Mouse (Mus musculus) midbrain, embryonic 13.5 days (tissue): ENCODE measurements around the gene Ankrd35. TPM values are rescaled to one million over a fixed set of nuclear protein-coding genes. Genes with fewer than 3 reads are reported as not detected.

ENCODE experiments used
- ATAC-seq: fragments of 200-750 bp; cut with Nextera tagmentation; 2 replicates; pipeline ENCODE4 v1.8.0; 2017; ENCODE audit warnings: mild to moderate bottlenecking, moderate TSS enrichment, moderate library complexity
- H3K27ac ChIP-seq: fragments of 300-500 bp; sonication (generic); 2 replicates; pipeline ENCODE4 v1.5.1; 2015; ENCODE audit warnings: inconsistent platforms, mild to moderate bottlenecking, moderate library complexity
- H3K27me3 ChIP-seq: fragments of 300-500 bp; sonication (generic); 2 replicates; pipeline ENCODE4 v1.6.1; 2015; ENCODE audit warnings: mild to moderate bottlenecking, inconsistent platforms
- H3K36me3 ChIP-seq: fragments of 300-500 bp; sonication (generic); 2 replicates; pipeline ENCODE4 v1.6.1; 2015; ENCODE audit warnings: mild to moderate bottlenecking, inconsistent platforms
- H3K4me1 ChIP-seq: fragments of 300-500 bp; sonication (generic); replicated peaks from 2 replicates; pipeline ENCODE4 v1.6.1; 2015; ENCODE audit warnings: inconsistent platforms
- H3K4me2 ChIP-seq: fragments of 300-500 bp; sonication (generic); replicated peaks from 2 replicates; pipeline ENCODE4 v1.6.1; 2015; ENCODE audit warnings: moderate library complexity, mild to moderate bottlenecking, inconsistent platforms
- H3K4me3 ChIP-seq: fragments of 300-500 bp; sonication (generic); replicated peaks from 2 replicates; pipeline ENCODE4 v1.5.1; 2015; ENCODE audit warnings: mild to moderate bottlenecking, inconsistent platforms
- H3K9ac ChIP-seq: fragments of 300-500 bp; sonication (generic); replicated peaks from 2 replicates; pipeline ENCODE4 v1.6.1; 2015; ENCODE audit warnings: mild to moderate bottlenecking, inconsistent platforms
- H3K9me3 ChIP-seq: fragments of 300-500 bp; sonication (generic); 2 replicates; pipeline ENCODE4 v1.6.1; 2016; ENCODE audit warnings: mild to moderate bottlenecking, inconsistent platforms
- WGBS: fragments of 180-500 bp; shearing (Covaris S2); methylation state at CpG from one replicate; pipeline ENCODE4 v1.1.7; 2015; 5-methylcytosine and 5-hydroxymethylcytosine counted together
- polyA plus RNA-seq: library from polyadenylated mRNA; unstranded; fragments of >200 nt; fragmentation: Nextera tagmentation; extraction: Ambion mirVana; gene quantifications from 2 replicates; pipeline ENCODE4 v1.2.1, GENCODE M21; 2015

Ankrd35 gene
- 0.58 and 0.59 TPM in 2 replicates for polyA plus RNA-seq

GRCm38 (mm10) chr3:96669727-96670468 is at the start of gene Ankrd35:
Ankrd35 (plus strand) TSS chr3:96670131.
- Histone ChIP-seq H3K27me3 (peaks cover 14% of the 10 kb centered on the region), H3K4me1 (peaks cover 9% of the 10 kb centered on the region; the same call in 1 of the 2 replicates), H3K4me3 (peak within 1 kb of the TSS; percentile 46), H3K9ac (peak within 1 kb of the TSS; percentile 52; the same call in 1 of the 2 replicates), H3K9me3 (no peaks in the 10 kb centered on the region), H3K4me2 (peak within 1 kb of the TSS; percentile 68), H3K36me3 (no peaks in the 10 kb centered on the region), H3K27ac (no peak within 1 kb of the TSS)
- WGBS = 5% methylated on average over 35 of the region's 35 CpGs
- peak; percentile 95 for ATAC-seq

GRCm38 (mm10) chr3:96623201-96623600 is 46.7 kb upstream of the Ankrd35 start:
- Histone ChIP-seq H3K27me3 (no peaks in the 10 kb centered on the region), H3K27ac (no peak overlapping the region), H3K4me2 (no peak overlapping the region), H3K9ac (no peak overlapping the region), H3K36me3 (peaks cover 66% of the 10 kb centered on the region), H3K4me1 (no peaks in the 10 kb centered on the region), H3K4me3 (no peak overlapping the region), H3K9me3 (no peaks in the 10 kb centered on the region)
- 92% methylated on average over 4 of the region's 4 CpGs for WGBS
- ATAC-seq = no peak

DNA sequence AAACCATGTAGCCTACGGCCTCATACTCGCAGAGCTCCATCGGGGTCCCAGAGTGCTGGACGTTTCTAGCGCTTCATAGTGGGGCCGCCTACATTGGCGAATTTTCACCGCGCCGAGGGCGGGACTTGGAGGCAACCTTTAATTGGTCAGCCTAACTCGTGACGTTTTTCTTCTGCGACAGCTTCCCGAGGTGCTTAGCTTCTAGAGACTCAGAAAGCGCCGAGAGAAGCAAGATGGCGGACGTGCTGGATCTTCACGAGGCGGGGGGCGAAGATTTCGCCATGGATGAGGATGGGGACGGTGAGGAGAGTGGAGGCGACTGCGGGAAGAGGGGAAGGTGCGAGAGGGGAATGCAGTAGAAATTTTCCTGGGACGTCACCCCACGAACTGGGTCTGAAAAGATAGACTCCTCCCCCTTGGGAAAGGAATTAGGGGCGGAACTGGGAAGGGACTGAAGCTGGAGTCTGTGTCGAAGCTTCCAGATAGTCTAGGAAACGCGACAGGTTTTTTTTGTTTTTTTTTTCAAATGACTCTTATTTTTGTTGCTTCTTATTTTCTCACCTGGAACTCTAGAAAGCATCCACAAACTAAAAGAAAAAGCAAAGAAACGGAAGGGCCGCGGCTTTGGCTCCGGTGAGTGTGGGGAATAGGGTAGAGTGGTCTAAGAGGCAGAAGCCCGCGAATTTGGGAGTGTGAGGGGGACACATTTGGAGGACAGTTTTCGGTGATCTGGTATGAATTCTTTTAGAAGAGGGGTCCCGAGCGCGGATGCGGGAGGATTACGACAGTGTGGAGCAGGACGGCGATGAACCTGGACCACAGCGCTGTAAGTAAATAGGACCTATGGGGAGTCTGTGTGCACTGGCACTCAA is 40.0 kb upstream of the Ankrd35 start, which contains the start of gene Rbm8a:
Gene Rbm8a, plus strand, starts transcription at position 205 of the 872 bp plus-strand sequence.
- 2% methylated on average over 48 of the region's 48 CpGs for WGBS
- H3K4me3 ChIP-seq = peak within 1 kb of the TSS; percentile 76
- H3K4me1 ChIP-seq = peaks cover 23% of the 10 kb centered on the region
- peak within 1 kb of the TSS; percentile 78 for H3K9ac ChIP-seq
- H3K36me3 ChIP-seq = peaks cover 33% of the 10 kb centered on the region
- peak within 1 kb of the TSS; percentile 89 for H3K4me2 ChIP-seq
- ATAC-seq = peak; percentile 96
- H3K9me3 ChIP-seq = no peaks in the 10 kb centered on the region
- H3K27me3 ChIP-seq = no peaks in the 10 kb centered on the region
- H3K27ac ChIP-seq = peak within 1 kb of the TSS; percentile 79

DNA sequence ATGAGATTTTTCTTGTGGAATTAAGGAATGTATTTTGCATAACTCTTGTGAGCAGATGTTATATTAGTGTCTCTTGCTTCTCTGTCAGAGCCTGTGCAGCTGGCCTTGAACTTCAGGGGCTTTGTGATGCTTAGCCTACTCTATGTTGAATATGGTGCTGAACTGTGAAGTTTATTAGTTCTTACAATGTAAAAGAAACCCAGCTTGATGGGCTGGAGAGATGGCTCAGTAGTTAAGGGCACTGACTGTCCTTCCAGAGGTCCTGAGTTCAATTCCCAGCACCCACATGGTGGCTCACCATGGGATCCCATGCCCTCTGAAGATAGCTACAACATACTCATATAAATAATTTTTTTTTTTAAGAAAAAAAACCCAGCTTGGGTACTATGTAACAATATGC is 37.9 kb upstream of the Ankrd35 start:
- no peak overlapping the region for H3K9ac ChIP-seq
- no peaks in the 10 kb centered on the region for H3K27me3 ChIP-seq
- no peak overlapping the region for H3K27ac ChIP-seq
- peaks cover 22% of the 10 kb centered on the region for H3K36me3 ChIP-seq
- no peak for ATAC-seq
- no peaks in the 10 kb centered on the region for H3K9me3 ChIP-seq
- peaks cover 39% of the 10 kb centered on the region for H3K4me1 ChIP-seq
- no peak overlapping the region for H3K4me2 ChIP-seq
- H3K4me3 ChIP-seq = no peak overlapping the region

GRCm38 (mm10) chr3:96634015-96634414 is 35.9 kb upstream of the Ankrd35 start:
- ATAC-seq = no peak
- peaks cover 40% of the 10 kb centered on the region for H3K4me1 ChIP-seq
- whole genome bisulfite sequencing = 74% methylated on average over 1 of the region's 1 CpGs
- peaks cover 38% of the 10 kb centered on the region for H3K36me3 ChIP-seq
- no peak overlapping the region for H3K4me2 ChIP-seq
- H3K27ac ChIP-seq = no peak overlapping the region
- H3K4me3 ChIP-seq = no peak overlapping the region
- no peaks in the 10 kb centered on the region for H3K9me3 ChIP-seq
- H3K27me3 ChIP-seq = no peaks in the 10 kb centered on the region
- no peak overlapping the region for H3K9ac ChIP-seq

DNA sequence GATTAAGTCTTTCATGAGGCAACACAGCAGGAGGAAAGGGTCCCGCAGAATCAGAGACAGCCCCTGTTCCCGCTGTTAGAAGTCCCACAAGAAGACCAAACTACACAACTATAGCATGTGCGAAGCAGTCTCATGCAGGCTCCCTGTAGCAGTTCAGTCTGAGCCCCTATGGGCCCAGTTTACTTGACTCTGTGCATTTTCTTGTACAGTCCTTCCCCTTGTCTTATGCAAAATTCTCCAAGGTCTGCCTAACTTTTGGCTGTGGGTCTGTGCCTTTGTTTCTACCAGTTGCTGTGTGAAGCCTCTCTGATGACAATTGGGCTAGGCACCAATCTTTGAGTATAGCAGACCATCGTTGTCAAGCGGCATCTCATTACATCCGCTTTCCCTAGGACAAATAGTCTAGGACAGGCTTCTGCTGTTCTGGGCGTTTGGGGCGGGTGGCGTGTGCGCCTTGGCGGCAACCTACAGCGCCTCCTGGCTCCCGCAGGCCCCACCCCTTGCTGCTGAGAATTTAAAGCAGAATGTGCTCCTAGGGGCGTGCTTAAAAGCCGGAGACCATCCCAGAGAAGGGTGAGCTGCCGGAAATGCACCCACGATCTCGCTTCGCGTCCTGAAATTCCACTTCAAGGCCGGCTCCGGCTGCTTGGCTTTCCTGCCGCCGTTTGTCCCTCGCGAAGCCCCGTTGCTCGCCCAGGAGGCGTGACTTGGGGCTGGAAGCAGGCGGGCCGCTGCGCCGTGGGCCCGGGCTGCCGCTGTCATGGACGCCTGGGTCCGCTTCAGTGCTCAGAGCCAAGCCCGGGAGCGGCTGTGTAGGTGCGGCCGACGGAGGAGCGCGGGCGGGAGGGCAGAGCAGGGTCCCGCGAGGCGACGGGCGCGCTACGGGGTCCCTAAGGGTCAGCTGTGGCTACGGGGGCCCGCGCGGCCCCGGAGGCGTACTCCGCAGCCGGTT is 34.7 kb upstream of the Ankrd35 start, which contains the start of the genes Pex11b and Gm42957:
Gene Pex11b, plus strand, starts transcription at position 449 of the 952 bp plus-strand sequence.
Gene Gm42957, plus strand, starts transcription at position 547 of the 952 bp plus-strand sequence.
- Histone ChIP-seq H3K36me3 (peaks cover 48% of the 10 kb centered on the region), H3K27me3 (no peaks in the 10 kb centered on the region), H3K4me3 (peak within 1 kb of the TSS; percentile 95), H3K9me3 (no peaks in the 10 kb centered on the region), H3K4me1 (peaks cover 35% of the 10 kb centered on the region), H3K27ac (peak within 1 kb of the TSS; percentile 88), H3K4me2 (peak within 1 kb of the TSS; percentile 94), H3K9ac (peak within 1 kb of the TSS; percentile 95)
- peak; percentile 94 for ATAC-seq
- 2% methylated on average over 60 of the region's 60 CpGs for WGBS

DNA sequence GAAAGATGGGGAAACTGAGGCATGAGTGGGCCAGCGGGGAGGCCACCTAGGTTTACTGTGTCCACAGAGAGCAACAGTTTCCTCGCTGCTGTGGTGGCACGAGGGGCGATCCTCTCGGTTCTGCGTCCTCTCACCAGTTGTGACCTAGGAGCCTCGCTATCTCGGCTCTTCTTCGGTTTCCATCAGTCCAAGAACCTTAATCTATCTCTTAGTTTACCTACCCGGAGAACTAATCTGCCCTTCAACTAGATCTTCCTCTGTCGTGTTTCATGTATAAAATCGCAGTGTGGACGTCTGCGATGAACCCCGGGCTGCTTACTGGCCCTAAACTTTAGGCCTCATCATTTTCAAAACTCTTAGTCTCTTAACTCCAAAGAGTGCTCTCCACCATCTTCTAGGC is 34.0 kb upstream of the Ankrd35 start:
- ATAC-seq = no peak
- 11% methylated on average over 15 of the region's 15 CpGs for WGBS

GRCm38 (mm10) chr3:96636448-96636847 is 33.5 kb upstream of the Ankrd35 start:
- peaks cover 54% of the 10 kb centered on the region for H3K36me3 ChIP-seq
- 72% methylated on average over 11 of the region's 11 CpGs for WGBS

More for the DNA sequence above, 34.0 kb upstream of the Ankrd35 start:
- no peaks in the 10 kb centered on the region for H3K27me3 ChIP-seq
- peak overlapping the region; percentile 94 for H3K4me2 ChIP-seq
- peak overlapping the region; percentile 95 for H3K4me3 ChIP-seq
- H3K27ac ChIP-seq = peak overlapping the region; percentile 88
- H3K36me3 ChIP-seq = peaks cover 52% of the 10 kb centered on the region
- H3K9me3 ChIP-seq = no peaks in the 10 kb centered on the region
- H3K4me1 ChIP-seq = peaks cover 28% of the 10 kb centered on the region
- peak overlapping the region; percentile 95 for H3K9ac ChIP-seq

DNA sequence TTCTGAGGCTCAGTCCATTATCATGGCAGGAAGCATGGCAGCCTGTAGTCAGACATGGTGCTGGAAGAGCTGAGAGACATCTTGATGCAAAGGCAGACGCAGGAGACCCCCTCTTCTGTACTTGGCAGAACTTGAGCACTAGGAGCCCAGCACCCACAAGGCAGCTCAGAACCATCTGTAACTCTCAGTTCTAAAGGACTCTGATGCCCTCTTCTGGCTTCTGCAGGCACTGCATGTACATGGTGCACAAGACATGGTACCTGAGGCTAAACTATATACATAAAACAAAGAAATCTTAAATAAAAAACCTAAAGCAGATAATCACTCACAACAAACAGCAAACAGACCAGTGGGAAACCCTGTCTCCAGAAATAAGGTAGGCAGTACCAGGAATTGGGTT is 30.7 kb upstream of the Ankrd35 start:
- no peaks in the 10 kb centered on the region for H3K27me3 ChIP-seq
- no peak overlapping the region for H3K4me2 ChIP-seq
- H3K4me3 ChIP-seq = no peak overlapping the region
- peaks cover 24% of the 10 kb centered on the region for H3K4me1 ChIP-seq
- H3K9ac ChIP-seq = no peak overlapping the region
- 85% methylated on average over 1 of the region's 1 CpGs for WGBS
- H3K27ac ChIP-seq = no peak overlapping the region
- ATAC-seq = no peak
- H3K36me3 ChIP-seq = peaks cover 50% of the 10 kb centered on the region
- H3K9me3 ChIP-seq = no peaks in the 10 kb centered on the region

More at GRCm38 (mm10) chr3:96636448-96636847, 33.5 kb upstream of the Ankrd35 start:
- H3K4me1 ChIP-seq = peaks cover 24% of the 10 kb centered on the region
- no peaks in the 10 kb centered on the region for H3K27me3 ChIP-seq
- no peak overlapping the region for H3K27ac ChIP-seq
- peak overlapping the region; percentile 95 for H3K9ac ChIP-seq
- ATAC-seq = no peak
- H3K4me2 ChIP-seq = peak overlapping the region; percentile 94
- peak overlapping the region; percentile 95 for H3K4me3 ChIP-seq
- H3K9me3 ChIP-seq = no peaks in the 10 kb centered on the region

- no peak within 1 kb of the TSS for H3K4me3 ChIP-seq
- H3K4me2 ChIP-seq = no peak within 1 kb of the TSS
- H3K9ac ChIP-seq = no peak within 1 kb of the TSS
- H3K27me3 ChIP-seq = no peaks in the 10 kb centered on the region
- H3K4me1 ChIP-seq = no peaks in the 10 kb centered on the region
- WGBS = 68% methylated on average over 7 of the region's 7 CpGs
- no peaks in the 10 kb centered on the region for H3K9me3 ChIP-seq
- ATAC-seq = no peak
- H3K36me3 ChIP-seq = peaks cover 33% of the 10 kb centered on the region
- no peak within 1 kb of the TSS for H3K27ac ChIP-seq
These were observed 24.8 kb upstream of the Ankrd35 start, which contains the start of gene Itga10 for GRCm38 (mm10) chr3:96645018-96645649. Itga10 (plus strand) TSS chr3:96645584.

- Histone ChIP-seq H3K36me3 (peaks cover 21% of the 10 kb centered on the region), H3K27me3 (no peaks in the 10 kb centered on the region), H3K4me2 (no peak overlapping the region), H3K9ac (no peak overlapping the region), H3K27ac (no peak overlapping the region), H3K4me3 (no peak overlapping the region), H3K4me1 (no peaks in the 10 kb centered on the region), H3K9me3 (no peaks in the 10 kb centered on the region)
- no peak for ATAC-seq
- 82% methylated on average over 3 of the region's 3 CpGs for WGBS
These were observed 22.6 kb upstream of the Ankrd35 start for GRCm38 (mm10) chr3:96647365-96647764.
